Mouse (Mus musculus) liver (tissue): ENCODE measurements around the gene Zbtb48.
"Not testable (repeated sequence)": the region's sequence is repeated elsewhere in the genome, so short reads cannot be mapped to it uniquely, and the experiment has no call there.

Experiments
- DNase-seq: peaks from one replicate; pipeline ENCODE4 v3.0.0-alpha.2; 2020; ENCODE audit warnings: mixed read lengths

Gene Zbtb48

GRCm38 (mm10) chr4:152027524-152027923 lies at the start of gene Zbtb48:
TSS of gene Zbtb48 (minus strand) at chr4:152027671.
- peak; percentile 97 for DNase-seq

GRCm38 (mm10) chr4:152077191-152077590 lies 49.7 kb upstream of the Zbtb48 start:
- DNase-seq = no peak

GRCm38 (mm10) chr4:152074548-152074947 lies 47.1 kb upstream of the Zbtb48 start:
- DNase-seq = no peak

- DNase-seq = no peak
These were observed 46.2 kb upstream of the Zbtb48 start for GRCm38 (mm10) chr4:152073715-152074114.

- DNase-seq = no peak
These were observed 45.2 kb upstream of the Zbtb48 start for GRCm38 (mm10) chr4:152072655-152073054.

GRCm38 (mm10) chr4:152072121-152072601 lies 44.7 kb upstream of the Zbtb48 start, which contains the start of gene Plekhg5:
TSS of gene Plekhg5 (plus strand) at chr4:152072498.
- no peak for DNase-seq

- DNase-seq = no peak
These were observed 43.3 kb upstream of the Zbtb48 start for GRCm38 (mm10) chr4:152070494-152071396.

- no peak for DNase-seq
These were observed 41.8 kb upstream of the Zbtb48 start for GRCm38 (mm10) chr4:152069245-152069644.

- DNase-seq = no peak
These were observed 40.8 kb upstream of the Zbtb48 start for GRCm38 (mm10) chr4:152068166-152068724.

- DNase-seq = no peak
These were observed 39.8 kb upstream of the Zbtb48 start for GRCm38 (mm10) chr4:152067280-152067679.

GRCm38 (mm10) chr4:152062390-152063110 lies 35.1 kb upstream of the Zbtb48 start:
- no peak for DNase-seq

GRCm38 (mm10) chr4:152044609-152045008 lies 17.1 kb upstream of the Zbtb48 start:
- no peak for DNase-seq

- no peak for DNase-seq
These were observed 15.7 kb upstream of the Zbtb48 start for GRCm38 (mm10) chr4:152043171-152043570.

GRCm38 (mm10) chr4:152041924-152042641 lies 14.6 kb upstream of the Zbtb48 start:
- DNase-seq = no peak

GRCm38 (mm10) chr4:152039831-152040310 lies 12.4 kb upstream of the Zbtb48 start:
- DNase-seq = no peak

- peak; percentile 93 for DNase-seq
These were observed 11.7 kb upstream of the Zbtb48 start, which contains the start of gene Nol9 for GRCm38 (mm10) chr4:152038985-152039830. TSS of gene Nol9 (plus strand) at chr4:152039321.

- DNase-seq = no peak
These were observed 10.9 kb upstream of the Zbtb48 start, which contains the start of gene Tas1r1 for GRCm38 (mm10) chr4:152038225-152038984. TSS of gene Tas1r1 (minus strand) at chr4:152038568.

- not testable (repeated sequence) for DNase-seq
These were observed 9.0 kb upstream of the Zbtb48 start for GRCm38 (mm10) chr4:152036464-152036863.

- DNase-seq = no peak
These were observed 5.5 kb upstream of the Zbtb48 start for GRCm38 (mm10) chr4:152032922-152033321.

- no peak for DNase-seq
These were observed 2.5 kb upstream of the Zbtb48 start for GRCm38 (mm10) chr4:152029997-152030396.
